Mouse (Mus musculus): Measurements from ENCODE around the gene Ubap1l. TPM values are rescaled to one million over a fixed set of nuclear protein-coding genes. Genes with fewer than 3 reads are reported as not detected.

Ubap1l gene
- polyA plus RNA-seq, 1 experiment from 2014 or later: 0.14 TPM

- ATAC-seq (replicated peaks; ENCODE audit: low FRiP score): no peak
- 55% methylated on average over 2 of the region's 2 CpGs for WGBS
- H3K27ac ChIP-seq: 0 out of 2 replicates have a peak overlapping the region, but pooled peaks have one; percentile 14
- no peak overlapping the region for H3K4me2 ChIP-seq
- no peaks in the 10 kb centered on the region for H3K36me3 ChIP-seq
- no peak overlapping the region for H3K4me3 ChIP-seq (replicated peaks)
- no peak overlapping the region for H3K9ac ChIP-seq
- H3K9me3 ChIP-seq (replicated peaks): no peaks in the 10 kb centered on the region
- H3K27me3 ChIP-seq: peaks cover 36% of the 10 kb centered on the region
- peaks cover 31% of the 10 kb centered on the region for H3K4me1 ChIP-seq
Measured at GRCm38 (mm10) chr9:65394360-65394759, 33.5 kb downstream of the Ubap1l start.

DNA sequence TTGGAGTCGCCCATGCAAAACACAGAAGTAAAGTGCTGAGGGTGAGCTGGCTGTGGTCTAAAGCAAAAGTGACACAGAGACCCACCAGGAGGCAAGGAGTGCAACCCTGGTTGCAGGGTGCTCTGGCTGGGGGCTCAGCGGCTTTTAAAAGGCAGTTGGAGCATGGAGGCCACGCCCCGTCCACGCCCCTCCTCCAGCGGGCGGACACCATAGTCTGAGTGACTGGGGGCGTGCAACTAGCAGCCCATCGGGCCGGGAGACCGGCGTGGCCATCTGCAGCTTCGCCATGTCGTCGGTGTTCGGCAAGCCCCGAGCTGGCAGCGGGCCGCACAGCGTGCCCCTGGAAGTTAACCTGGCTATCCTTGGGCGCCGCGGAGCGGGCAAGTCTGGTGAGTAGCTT, 37.4 kb downstream of the Ubap1l start, which contains the start of gene Rasl12:
TSS of gene Rasl12 (plus strand) at position 228 of the 400 bp plus-strand sequence.
- peak within 1 kb of the TSS; percentile 59 for H3K4me3 ChIP-seq (replicated peaks)
- peak within 1 kb of the TSS; percentile 92 for H3K4me2 ChIP-seq
- 1% methylated on average over 24 of the region's 24 CpGs for WGBS
- no peak within 1 kb of the TSS for H3K27ac ChIP-seq
- H3K27me3 ChIP-seq: 0 out of 2 replicates have a peak, but pooled peaks cover under 1% of the 10 kb centered on the region
- ATAC-seq (replicated peaks; ENCODE audit: low FRiP score): peak; percentile 88
- H3K36me3 ChIP-seq: no peaks in the 10 kb centered on the region
- no peaks in the 10 kb centered on the region for H3K9me3 ChIP-seq (replicated peaks)
- peak within 1 kb of the TSS; percentile 48 for H3K9ac ChIP-seq
- peaks cover 20% of the 10 kb centered on the region for H3K4me1 ChIP-seq

- H3K27ac ChIP-seq: no peak overlapping the region
- H3K27me3 ChIP-seq: no peaks in the 10 kb centered on the region
Measured at GRCm38 (mm10) chr9:65399934-65400333, 39.1 kb downstream of the Ubap1l start.

DNA sequence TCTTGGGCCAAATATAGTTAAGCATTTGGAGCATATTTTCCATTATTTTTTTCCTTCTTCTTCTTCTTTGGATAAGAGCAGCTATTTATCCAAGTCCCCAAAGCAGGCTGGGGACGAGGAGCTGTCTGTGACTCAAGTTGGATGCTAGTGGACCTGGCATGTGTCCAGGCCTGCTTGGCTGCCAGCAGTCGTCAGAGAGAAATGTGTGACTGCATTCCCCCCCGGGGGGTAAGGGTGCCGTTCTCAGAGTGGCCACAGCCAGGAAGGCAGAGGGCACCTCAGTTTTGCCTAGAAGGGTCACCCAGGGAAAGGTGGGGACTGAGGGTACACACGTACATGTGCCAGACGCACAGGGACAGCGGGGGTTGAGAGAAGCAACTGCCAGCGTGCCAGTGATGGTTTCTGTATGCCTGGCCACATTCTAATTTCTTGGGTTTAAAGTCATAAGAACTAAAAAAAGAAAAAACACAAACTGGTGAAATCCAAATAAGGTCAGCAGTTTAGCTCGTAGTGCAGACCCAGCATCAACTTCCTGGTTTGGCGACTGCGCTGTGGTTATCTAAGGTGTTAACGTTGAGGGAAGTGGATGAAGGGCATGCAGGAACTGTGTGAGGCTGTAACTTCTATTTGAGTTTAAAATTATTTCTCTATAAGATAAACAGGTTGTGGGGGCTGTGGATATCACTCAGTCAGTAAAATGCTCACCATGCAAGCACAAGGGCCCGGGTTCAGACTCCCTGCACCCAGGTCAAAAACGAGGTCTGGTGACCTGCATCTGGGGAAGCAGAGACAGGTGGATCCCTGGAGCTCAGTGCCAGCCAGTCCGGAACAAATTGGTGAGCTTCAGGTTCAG, 43.7 kb downstream of the Ubap1l start:
- Histone ChIP-seq H3K4me1 (no peaks in the 10 kb centered on the region), H3K27ac (no peak overlapping the region), H3K4me3 (replicated peaks) (no peak overlapping the region), H3K27me3 (no peaks in the 10 kb centered on the region), H3K9ac (no peak overlapping the region), H3K4me2 (no peak overlapping the region), H3K36me3 (no peaks in the 10 kb centered on the region), H3K9me3 (replicated peaks) (no peaks in the 10 kb centered on the region)
- ATAC-seq (replicated peaks; ENCODE audit: low FRiP score): no peak
- WGBS: 71% methylated on average over 15 of the region's 15 CpGs

More at GRCm38 (mm10) chr9:65399934-65400333, 39.1 kb downstream of the Ubap1l start:
- WGBS: 90% methylated on average over 6 of the region's 6 CpGs
- ATAC-seq (replicated peaks; ENCODE audit: low FRiP score): no peak
- Histone ChIP-seq H3K4me1 (peaks cover 17% of the 10 kb centered on the region), H3K9me3 (replicated peaks) (no peaks in the 10 kb centered on the region), H3K4me2 (0 out of 2 replicates have a peak overlapping the region, but pooled peaks have one; percentile 3), H3K4me3 (replicated peaks) (no peak overlapping the region), H3K36me3 (no peaks in the 10 kb centered on the region), H3K9ac (no peak overlapping the region)

- no peak overlapping the region for H3K27ac ChIP-seq
- 93% methylated on average over 2 of the region's 2 CpGs for WGBS
- H3K27me3 ChIP-seq: no peaks in the 10 kb centered on the region
- H3K4me3 ChIP-seq (replicated peaks): no peak overlapping the region
- no peak for ATAC-seq (replicated peaks; ENCODE audit: low FRiP score)
- H3K4me1 ChIP-seq: no peaks in the 10 kb centered on the region
- no peak overlapping the region for H3K4me2 ChIP-seq
- no peaks in the 10 kb centered on the region for H3K36me3 ChIP-seq
- H3K9me3 ChIP-seq (replicated peaks): no peaks in the 10 kb centered on the region
- H3K9ac ChIP-seq: no peak overlapping the region
Measured at GRCm38 (mm10) chr9:65405184-65405449, 44.3 kb downstream of the Ubap1l start.

DNA sequence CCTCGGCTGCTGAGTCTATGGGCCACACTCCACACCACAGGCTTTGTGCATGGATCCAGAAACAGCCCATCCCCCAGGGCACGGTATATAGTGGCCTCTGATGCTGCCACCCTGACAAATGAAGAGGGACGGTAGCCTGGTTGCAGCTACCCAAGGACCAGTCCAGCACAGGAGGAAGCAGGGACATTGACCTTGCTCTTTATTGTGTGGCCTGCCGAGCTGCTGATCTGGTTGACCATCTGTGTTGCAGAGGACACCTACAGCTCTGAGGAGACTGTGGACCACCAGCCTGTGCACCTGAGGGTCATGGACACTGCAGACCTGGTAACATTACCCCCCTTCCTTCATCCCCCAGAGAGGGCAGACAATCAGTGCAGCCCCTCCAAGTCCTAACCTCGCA, 46.5 kb downstream of the Ubap1l start:
- Histone ChIP-seq H3K36me3 (0 out of 2 replicates have a peak, but pooled peaks cover 8% of the 10 kb centered on the region), H3K9me3 (replicated peaks) (no peaks in the 10 kb centered on the region), H3K4me1 (no peaks in the 10 kb centered on the region), H3K27me3 (no peaks in the 10 kb centered on the region), H3K4me3 (replicated peaks) (no peak overlapping the region), H3K9ac (no peak overlapping the region), H3K4me2 (no peak overlapping the region), H3K27ac (no peak overlapping the region)
- 85% methylated on average over 5 of the region's 5 CpGs for WGBS
- no peak for ATAC-seq (replicated peaks; ENCODE audit: low FRiP score)

DNA sequence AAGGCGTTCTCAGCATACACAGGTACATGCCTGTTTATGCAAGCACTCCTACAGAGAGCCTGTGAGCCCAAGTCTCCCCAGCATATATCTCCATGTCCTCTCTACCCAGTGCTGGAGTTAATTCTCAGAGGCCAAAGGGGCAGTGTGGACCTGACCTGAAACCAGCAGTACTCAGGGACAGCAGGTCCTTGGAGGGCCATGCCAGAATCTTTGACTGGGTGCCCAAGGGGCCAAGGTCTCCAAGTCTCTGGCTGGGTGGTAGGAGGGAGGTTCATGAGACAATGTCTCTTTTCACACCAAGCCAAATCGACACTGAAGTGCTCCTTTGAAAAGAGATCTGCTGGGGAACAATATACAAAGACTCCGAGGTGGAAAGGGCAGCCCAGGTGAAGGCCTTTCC, 47.0 kb downstream of the Ubap1l start:
- Histone ChIP-seq H3K36me3 (0 out of 2 replicates have a peak, but pooled peaks cover 8% of the 10 kb centered on the region), H3K4me3 (replicated peaks) (no peak overlapping the region), H3K27me3 (no peaks in the 10 kb centered on the region), H3K4me1 (no peaks in the 10 kb centered on the region), H3K9ac (no peak overlapping the region), H3K27ac (no peak overlapping the region), H3K4me2 (no peak overlapping the region), H3K9me3 (replicated peaks) (no peaks in the 10 kb centered on the region)
- no peak for ATAC-seq (replicated peaks; ENCODE audit: low FRiP score)
- WGBS: 71% methylated on average over 3 of the region's 3 CpGs

DNA sequence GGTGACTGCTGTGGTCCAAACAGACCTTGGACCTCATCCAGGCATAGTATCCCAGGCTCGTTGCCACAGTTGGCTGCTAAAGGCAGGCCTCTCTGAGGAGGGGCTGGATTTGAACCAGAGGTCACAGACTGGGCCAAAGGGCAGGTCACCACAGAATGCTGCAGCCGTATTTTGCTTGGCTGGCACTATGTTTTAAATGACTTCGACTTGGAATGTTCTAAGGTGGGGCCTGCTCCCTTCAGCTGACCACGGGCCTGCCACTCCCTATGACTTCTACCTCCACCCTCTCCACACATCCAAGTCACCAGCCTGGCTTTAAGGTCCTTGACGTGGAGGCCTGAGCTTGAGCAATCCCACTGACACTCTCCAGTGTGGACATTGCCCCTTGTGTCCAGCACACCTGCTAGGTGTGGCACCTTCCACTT, 48.0 kb downstream of the Ubap1l start:
- H3K4me2 ChIP-seq: no peak overlapping the region
- 50% methylated on average over 5 of the region's 5 CpGs for WGBS
- H3K4me1 ChIP-seq: no peaks in the 10 kb centered on the region
- no peak overlapping the region for H3K4me3 ChIP-seq (replicated peaks)
- 0 out of 2 replicates have a peak, but pooled peaks cover 8% of the 10 kb centered on the region for H3K36me3 ChIP-seq
- H3K9ac ChIP-seq: no peak overlapping the region
- H3K27me3 ChIP-seq: no peaks in the 10 kb centered on the region
- ATAC-seq (replicated peaks; ENCODE audit: low FRiP score): no peak
- H3K9me3 ChIP-seq (replicated peaks): no peaks in the 10 kb centered on the region
- H3K27ac ChIP-seq: no peak overlapping the region

- no peak overlapping the region for H3K4me3 ChIP-seq (replicated peaks)
- no peaks in the 10 kb centered on the region for H3K4me1 ChIP-seq
- H3K9me3 ChIP-seq (replicated peaks): no peaks in the 10 kb centered on the region
- 92% methylated on average over 8 of the region's 8 CpGs for WGBS
- no peak for ATAC-seq (replicated peaks; ENCODE audit: low FRiP score)
- H3K27me3 ChIP-seq: no peaks in the 10 kb centered on the region
- H3K36me3 ChIP-seq: 0 out of 2 replicates have a peak, but pooled peaks cover 8% of the 10 kb centered on the region
- no peak overlapping the region for H3K9ac ChIP-seq
- no peak overlapping the region for H3K4me2 ChIP-seq
- H3K27ac ChIP-seq: no peak overlapping the region
Measured at GRCm38 (mm10) chr9:65410378-65410777, 49.5 kb downstream of the Ubap1l start.

- Histone ChIP-seq H3K27me3 (no peaks in the 10 kb centered on the region), H3K4me2 (no peak overlapping the region), H3K4me3 (replicated peaks) (no peak overlapping the region), H3K27ac (no peak overlapping the region), H3K9ac (no peak overlapping the region), H3K4me1 (no peaks in the 10 kb centered on the region), H3K9me3 (replicated peaks) (no peaks in the 10 kb centered on the region), H3K36me3 (0 out of 2 replicates have a peak, but pooled peaks cover 8% of the 10 kb centered on the region)
- no peak for ATAC-seq (replicated peaks; ENCODE audit: low FRiP score)
- 69% methylated on average over 3 of the region's 3 CpGs for WGBS
Measured at GRCm38 (mm10) chr9:65411326-65411725, 50.5 kb downstream of the Ubap1l start.

DNA sequence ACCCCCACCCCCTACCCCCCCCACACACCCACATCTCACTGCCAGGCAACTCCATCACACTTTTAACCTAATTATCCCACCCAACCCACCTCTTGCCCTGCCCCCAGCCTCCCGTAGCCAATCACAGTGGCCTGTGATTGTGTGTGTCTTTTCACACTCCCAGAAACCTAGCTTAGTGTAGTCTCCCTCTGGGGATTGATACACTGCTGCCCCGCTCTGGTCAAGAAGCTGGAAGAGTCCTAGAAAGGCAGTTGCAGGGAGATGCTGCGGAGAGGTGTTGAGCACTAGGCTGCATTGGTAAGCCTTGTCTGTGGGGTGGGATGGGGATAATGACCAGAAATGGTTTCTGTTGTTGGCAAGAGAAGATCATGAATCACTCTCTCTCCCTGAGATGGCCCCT, 56.9 kb downstream of the Ubap1l start:
- Histone ChIP-seq H3K4me3 (replicated peaks) (no peak overlapping the region), H3K4me1 (no peaks in the 10 kb centered on the region), H3K9ac (no peak overlapping the region), H3K4me2 (no peak overlapping the region), H3K36me3 (no peaks in the 10 kb centered on the region), H3K9me3 (replicated peaks) (no peaks in the 10 kb centered on the region), H3K27me3 (no peaks in the 10 kb centered on the region), H3K27ac (no peak overlapping the region)
- ATAC-seq (replicated peaks; ENCODE audit: low FRiP score): no peak
- WGBS: 26% methylated on average over 3 of the region's 3 CpGs

GRCm38 (mm10) chr9:65419633-65420032, 58.8 kb downstream of the Ubap1l start:
- no peaks in the 10 kb centered on the region for H3K4me1 ChIP-seq
- H3K27me3 ChIP-seq: no peaks in the 10 kb centered on the region
- 69% methylated on average over 3 of the region's 3 CpGs for WGBS
- H3K4me3 ChIP-seq (replicated peaks): no peak overlapping the region
- H3K9me3 ChIP-seq (replicated peaks): no peaks in the 10 kb centered on the region
- H3K27ac ChIP-seq: no peak overlapping the region
- H3K36me3 ChIP-seq: no peaks in the 10 kb centered on the region
- H3K9ac ChIP-seq: no peak overlapping the region
- ATAC-seq (replicated peaks; ENCODE audit: low FRiP score): no peak
- no peak overlapping the region for H3K4me2 ChIP-seq
